Mouse (Mus musculus) MEL (cell line): ENCODE data around the gene Cacna1g. TPM values are rescaled to one million over a fixed set of nuclear protein-coding genes. Genes with fewer than 3 reads are reported as not detected.

ENCODE experiments used
- DNase-seq: peaks from one replicate; pipeline ENCODE4 v3.0.0; 2011; ENCODE audit warnings: low read depth, low spot score
- H3K27ac ChIP-seq: 2 replicates; pipeline ENCODE4 v1.5.1; 2012; ENCODE audit warnings: low read depth, mild to moderate bottlenecking, control low read depth, low read length, moderate library complexity; ENCODE audit not compliant: control insufficient read depth
- H3K27me3 ChIP-seq, 2 experiments: fragments of 150-350 bp in 1 of 2; sonication (generic) in 1 of 2; 2 replicates each; pipeline ENCODE4 v1.6.1; 2012; ENCODE audit warnings: low read length in 2 of 2, mild to moderate bottlenecking in 2 of 2, improper control_type of control experiment in 1 of 2, moderate library complexity in 1 of 2; ENCODE audit not compliant: insufficient read depth in 2 of 2, control insufficient read depth in 1 of 2
- H3K36me3 ChIP-seq, 2 experiments: 2 replicates each; pipeline ENCODE4 v1.6.1; 2012 to 2014; ENCODE audit warnings: low read length in 2 of 2, improper control_type of control experiment in 1 of 2, inconsistent platforms in 1 of 2, mild to moderate bottlenecking in 1 of 2; ENCODE audit not compliant: insufficient read depth in 2 of 2, control insufficient read depth in 1 of 2
- H3K4me1 ChIP-seq, 2 experiments: fragments of 150-350 bp in 1 of 2; sonication (generic) in 1 of 2; 2 replicates each; pipeline ENCODE4 v1.6.1; 2012; ENCODE audit warnings: low read length in 2 of 2, improper control_type of control experiment in 1 of 2, mild to moderate bottlenecking in 1 of 2; ENCODE audit not compliant: insufficient read depth in 2 of 2, control insufficient read depth in 1 of 2
- H3K4me3 ChIP-seq, 2 experiments: fragments of 150-350 bp in 1 of 2; sonication (generic) in 1 of 2; 2 replicates each; pipeline ENCODE4 v1.5.1; 2012; ENCODE audit warnings: low read depth in 2 of 2, low read length in 2 of 2, mild to moderate bottlenecking in 2 of 2, moderate library complexity in 2 of 2, control low read depth in 1 of 2, improper control_type of control experiment in 1 of 2; ENCODE audit not compliant: control insufficient read depth in 1 of 2, insufficient read depth in 1 of 2
- H3K79me2 ChIP-seq: 2 replicates; pipeline ENCODE4 v1.6.1; 2012; ENCODE audit warnings: mild to moderate bottlenecking, low read length, moderate library complexity; ENCODE audit not compliant: control insufficient read depth, poor library complexity, insufficient read depth
- H3K9ac ChIP-seq: 2 replicates; pipeline ENCODE4 v1.6.1; 2012; ENCODE audit warnings: low read depth, mild to moderate bottlenecking, control low read depth, low read length, moderate library complexity; ENCODE audit not compliant: control insufficient read depth, poor library complexity, severe bottlenecking
- H3K9me3 ChIP-seq: fragments of 150-350 bp; sonication (generic); replicated peaks from 2 replicates; pipeline ENCODE4 v1.6.1; 2012; ENCODE audit warnings: mild to moderate bottlenecking, low read length, improper control_type of control experiment, moderate library complexity; ENCODE audit not compliant: insufficient read depth
- CHD1 ChIP-seq: IDR thresholded peaks from 2 replicates; pipeline ENCODE4 v1.6.1; 2012; ENCODE audit warnings: low read depth, mild to moderate bottlenecking, inconsistent platforms, low read length, improper control_type of control experiment
- E2F4 ChIP-seq: IDR thresholded peaks from 2 replicates; pipeline ENCODE4 v1.6.1; 2011; ENCODE audit warnings: low read depth, low read length, improper control_type of control experiment, borderline replicate concordance
- ETS1 ChIP-seq: IDR thresholded peaks from 2 replicates; pipeline ENCODE4 v1.6.1; 2012; ENCODE audit warnings: low read depth, mild to moderate bottlenecking, inconsistent platforms, low read length, improper control_type of control experiment, moderate library complexity
- GATA1 ChIP-seq: IDR thresholded peaks from 2 replicates; pipeline ENCODE4 v1.6.1; 2011; ENCODE audit warnings: low read depth, low read length, improper control_type of control experiment
- HCFC1 ChIP-seq: IDR thresholded peaks from 2 replicates; pipeline ENCODE4 v1.6.1; 2012; ENCODE audit warnings: low read depth, mild to moderate bottlenecking, inconsistent platforms, low read length, improper control_type of control experiment, moderate library complexity
- JUND ChIP-seq: IDR thresholded peaks from 2 replicates; pipeline ENCODE4 v1.6.1; 2011; ENCODE audit warnings: low read depth, mild to moderate bottlenecking, improper control_type of control experiment, low read length
- KAT2A ChIP-seq: conservative IDR thresholded peaks from 2 replicates; pipeline ENCODE4 v1.6.1; 2012; ENCODE audit warnings: low read depth, low read length, improper control_type of control experiment, inconsistent platforms
- MAX ChIP-seq: IDR thresholded peaks from 2 replicates; pipeline ENCODE4 v1.6.1; 2011; ENCODE audit warnings: low read length, improper control_type of control experiment
- MAZ ChIP-seq: IDR thresholded peaks from 2 replicates; pipeline ENCODE4 v1.6.1; 2012; ENCODE audit warnings: low read depth, mild to moderate bottlenecking, inconsistent platforms, low read length, improper control_type of control experiment
- MXI1 ChIP-seq: IDR thresholded peaks from 2 replicates; pipeline ENCODE4 v1.6.1; 2011; ENCODE audit warnings: mild to moderate bottlenecking, low read depth, low read length, improper control_type of control experiment
- MYB ChIP-seq: IDR thresholded peaks from 2 replicates; pipeline ENCODE4 v1.6.1; 2011; ENCODE audit warnings: mild to moderate bottlenecking, low read depth, low read length, improper control_type of control experiment
- MYC ChIP-seq: IDR thresholded peaks from 2 replicates; pipeline ENCODE4 v1.6.1; 2011; ENCODE audit warnings: low read depth, mild to moderate bottlenecking, low read length, improper control_type of control experiment, moderate library complexity
- NELFE ChIP-seq: IDR thresholded peaks from 2 replicates; pipeline ENCODE4 v1.6.1; 2011; ENCODE audit warnings: low read depth, low read length, improper control_type of control experiment
- POLR2A ChIP-seq, 2 experiments: IDR thresholded peaks; 2 replicates each; pipeline ENCODE4 v1.6.1; 2011 to 2012; ENCODE audit warnings: low read length in 2 of 2, mild to moderate bottlenecking in 2 of 2, control low read depth in 1 of 2, improper control_type of control experiment in 1 of 2, low read depth in 1 of 2, moderate library complexity in 1 of 2; ENCODE audit not compliant: control insufficient read depth in 1 of 2, insufficient read depth in 1 of 2, poor library complexity in 1 of 2
- POLR2AphosphoS2 ChIP-seq: IDR thresholded peaks from 2 replicates; pipeline ENCODE4 v1.6.1; 2011; ENCODE audit warnings: low read length, improper control_type of control experiment
- SIN3A ChIP-seq: IDR thresholded peaks from 2 replicates; pipeline ENCODE4 v1.6.1; 2012; ENCODE audit warnings: low read length, improper control_type of control experiment, inconsistent platforms
- SMC3 ChIP-seq: IDR thresholded peaks from 2 replicates; pipeline ENCODE4 v1.6.1; 2011; ENCODE audit warnings: low read depth, low read length, improper control_type of control experiment
- TAL1 ChIP-seq: IDR thresholded peaks from 2 replicates; pipeline ENCODE4 v1.6.1; 2012; ENCODE audit warnings: mild to moderate bottlenecking, inconsistent platforms, low read length, moderate library complexity, mixed read lengths
- TCF12 ChIP-seq: IDR thresholded peaks from 2 replicates; pipeline ENCODE4 v1.6.1; 2014; ENCODE audit warnings: low read depth, mild to moderate bottlenecking, inconsistent platforms, low read length, improper control_type of control experiment, moderate library complexity
- ZC3H11A ChIP-seq: IDR thresholded peaks from 2 replicates; pipeline ENCODE4 v1.6.1; 2012; ENCODE audit warnings: low read depth, mild to moderate bottlenecking, inconsistent platforms, low read length, improper control_type of control experiment
- ZMIZ1 ChIP-seq: IDR thresholded peaks from 2 replicates; pipeline ENCODE4 v1.6.1; 2012; ENCODE audit warnings: low read depth, mild to moderate bottlenecking, inconsistent platforms, low read length, improper control_type of control experiment, moderate library complexity
- ZNF384 ChIP-seq: IDR thresholded peaks from 2 replicates; pipeline ENCODE4 v1.6.1; 2012; ENCODE audit warnings: low read depth, mild to moderate bottlenecking, inconsistent platforms, low read length, improper control_type of control experiment
- polyA plus RNA-seq, 2 experiments: library from polyadenylated mRNA; stranded (reverse) in 1 of 2; unstranded in 1 of 2; fragments of >175 nt in 1 of 2; fragments of >200 nt in 1 of 2; gene quantifications; 2 replicates each; pipeline versions ENCODE4 v1.2.1 to v1.2.4; 2012; ENCODE audit warnings: low replicate concordance in 2 of 2, low read depth in 1 of 2; ENCODE audit not compliant: insufficient read length in 2 of 2, insufficient read depth in 1 of 2, missing spikeins in 1 of 2
- total RNA-seq: library from RNA; depleted of rRNA; stranded (reverse); fragments of 300-350 nt; gene quantifications from 2 replicates; pipeline ENCODE4 v1.2.3, GENCODE M21; 2012

Gene Cacna1g
- total and polyA plus RNA-seq, 3 experiments = 0.01 to 0.04 TPM; not detected in 1

- Histone ChIP-seq H3K9ac (no peak overlapping the region), H3K36me3 (no peaks in the 10 kb centered on the region), H3K4me1 (no peaks in the 10 kb centered on the region), H3K4me3 (no peak overlapping the region), H3K9me3 (no peaks in the 10 kb centered on the region), H3K27me3 (peaks cover 4 to 6% of the 10 kb centered on the region in 2 experiments), H3K79me2 (no peaks in the 10 kb centered on the region), H3K27ac (no peak overlapping the region)
- no peak for TF ChIP-seq MYC
- TF ChIP-seq CHD1 = no peak
- no peak for TF ChIP-seq MAX
- no peak for TF ChIP-seq ZMIZ1
- no peak for TF ChIP-seq MAZ
- TF ChIP-seq MXI1 = no peak
- TF ChIP-seq MYB = no peak
- no peak for TF ChIP-seq JUND
- no peak for TF ChIP-seq POLR2A (IDR thresholded peaks at IDR 0.05; ENCODE audit: control insufficient read depth in 1 of 2, insufficient read depth in 1 of 2, low read depth in 1 of 2, low read length in 2 of 2, poor library complexity in 1 of 2)
- TF ChIP-seq ETS1 = no peak
- TF ChIP-seq E2F4 = no peak
- TF ChIP-seq TAL1 = no peak
- no peak for DNase-seq
Observed at GRCm38 (mm10) chr11:94362101-94362500, 111.9 kb downstream of the Cacna1g start.

GRCm38 (mm10) chr11:94361166-94361870, 112.7 kb downstream of the Cacna1g start:
- Histone ChIP-seq H3K9me3 (no peaks in the 10 kb centered on the region), H3K27me3 (peaks cover 5 to 10% of the 10 kb centered on the region in 2 experiments)
- TF ChIP-seq MAZ (no peak), SMC3 (no peak), ZC3H11A (no peak), KAT2A (no peak), ZNF384 (no peak), ETS1 (no peak), ZMIZ1 (no peak), GATA1 (no peak), HCFC1 (no peak), NELFE (no peak), TCF12 (no peak), POLR2AphosphoS2 (no peak), SIN3A (no peak), JUND (no peak)
- TF ChIP-seq, all 39 proteins: peak for 0
- Histone ChIP-seq H3K79me2 (no peaks in the 10 kb centered on the region), H3K4me1 (no peaks in the 10 kb centered on the region), H3K27ac (no peak overlapping the region), H3K36me3 (no peaks in the 10 kb centered on the region), H3K9ac (no peak overlapping the region), H3K4me3 (no peak overlapping the region)
- DNase-seq = no peak
